Mouse (Mus musculus) hindbrain, embryonic 11.5 days (tissue): ENCODE results near the gene Nudt8. TPM values are rescaled to one million over a fixed set of nuclear protein-coding genes. Genes with fewer than 3 reads are reported as not detected.

Source experiments
- ATAC-seq: fragments of 200-750 bp; cut with Nextera tagmentation; 2 replicates; pipeline ENCODE4 v1.8.0; 2017; ENCODE audit warnings: mild to moderate bottlenecking, moderate TSS enrichment, moderate library complexity; ENCODE audit not compliant: low FRiP score
- DNase-seq: peaks from one replicate; pipeline ENCODE4 v3.0.0-alpha.2; 2015; ENCODE audit warnings: low spot score
- H3K27ac ChIP-seq: fragments of 300-500 bp; sonication (generic); 2 replicates; pipeline ENCODE4 v1.5.1; 2014; ENCODE audit warnings: mild to moderate bottlenecking, low read depth, low read length
- H3K27me3 ChIP-seq: fragments of 300-500 bp; sonication (generic); 2 replicates; pipeline ENCODE4 v1.6.1; 2014; ENCODE audit warnings: mild to moderate bottlenecking, low read length, moderate library complexity, mixed read lengths; ENCODE audit not compliant: control insufficient read depth, insufficient read depth
- H3K36me3 ChIP-seq: fragments of 300-500 bp; sonication (generic); 2 replicates; pipeline ENCODE4 v1.6.1; 2014; ENCODE audit warnings: mild to moderate bottlenecking, low read length, moderate library complexity, mixed read lengths; ENCODE audit not compliant: control insufficient read depth, insufficient read depth
- H3K4me1 ChIP-seq: fragments of 300-500 bp; sonication (generic); replicated peaks from 2 replicates; pipeline ENCODE4 v1.6.1; 2014; ENCODE audit warnings: low read length, mixed read lengths; ENCODE audit not compliant: control insufficient read depth, insufficient read depth
- H3K4me2 ChIP-seq: fragments of 300-500 bp; sonication (generic); replicated peaks from 2 replicates; pipeline ENCODE4 v1.6.1; 2014; ENCODE audit warnings: mild to moderate bottlenecking, low read depth, low read length
- H3K4me3 ChIP-seq: fragments of 300-500 bp; sonication (generic); 2 replicates; pipeline ENCODE4 v1.5.1; 2014; ENCODE audit warnings: low read depth, low read length
- H3K9ac ChIP-seq: fragments of 300-500 bp; sonication (generic); 2 replicates; pipeline ENCODE4 v1.6.1; 2014; ENCODE audit warnings: low read depth, low read length
- H3K9me3 ChIP-seq: fragments of 300-500 bp; sonication (generic); 2 replicates; pipeline ENCODE4 v1.6.1; 2016; ENCODE audit warnings: low read length; ENCODE audit not compliant: control insufficient read depth
- WGBS: fragments of 180-500 bp; shearing (Covaris S2); extraction: QIAGEN DNeasy Blood & Tissue Kit; methylation state at CpG from one replicate; pipeline ENCODE4 v1.1.7; 2014; 5-methylcytosine and 5-hydroxymethylcytosine counted together
- polyA plus RNA-seq: library from polyadenylated mRNA; unstranded; fragments of >200 nt; fragmentation: Nextera tagmentation; extraction: Ambion mirVana; gene quantifications from 2 replicates; pipeline ENCODE4 v1.2.1, GENCODE M21; 2014

Gene Nudt8
- polyA plus RNA-seq, 1 experiment from 2014 or later: 19.5 TPM

GRCm38 (mm10) chr19:3980917-3981316 is 19.5 kb upstream of the Nudt8 start:
- Histone ChIP-seq H3K9ac (no peak overlapping the region), H3K4me1 (peaks cover 11% of the 10 kb centered on the region), H3K27me3 (no peaks in the 10 kb centered on the region), H3K9me3 (no peaks in the 10 kb centered on the region), H3K36me3 (no peaks in the 10 kb centered on the region), H3K27ac (no peak overlapping the region), H3K4me3 (no peak overlapping the region), H3K4me2 (no peak overlapping the region)
- DNase-seq (no peak), ATAC-seq (no peak)
- 74% methylated on average over 9 of the region's 9 CpGs for WGBS

- no peak for ATAC-seq
- Histone ChIP-seq H3K27ac (peak overlapping the region; percentile 2; the same call in 1 of the 2 replicates), H3K9me3 (no peaks in the 10 kb centered on the region), H3K4me3 (no peak overlapping the region), H3K27me3 (no peaks in the 10 kb centered on the region), H3K4me1 (peaks cover 11% of the 10 kb centered on the region), H3K4me2 (no peak overlapping the region), H3K9ac (no peak overlapping the region), H3K36me3 (no peaks in the 10 kb centered on the region)
- peak; percentile 36 for DNase-seq
- WGBS: 20% methylated on average over 9 of the region's 9 CpGs
Measured at GRCm38 (mm10) chr19:3983527-3984200, 16.7 kb upstream of the Nudt8 start.

- 17% methylated on average over 8 of the region's 8 CpGs for WGBS
- no peak overlapping the region for H3K4me2 ChIP-seq
- H3K9ac ChIP-seq: no peak overlapping the region
- no peaks in the 10 kb centered on the region for H3K27me3 ChIP-seq
- H3K27ac ChIP-seq: peak overlapping the region; percentile 58; the same call in 1 of the 2 replicates
- peaks cover 11% of the 10 kb centered on the region for H3K4me1 ChIP-seq
- DNase-seq (peak; percentile 57), ATAC-seq (peak; percentile 42; the same call in 1 of the 2 replicates)
- H3K4me3 ChIP-seq: no peak overlapping the region
- no peaks in the 10 kb centered on the region for H3K36me3 ChIP-seq
- H3K9me3 ChIP-seq: no peaks in the 10 kb centered on the region
Measured at GRCm38 (mm10) chr19:3985261-3985681, 15.1 kb upstream of the Nudt8 start.

- no peak within 1 kb of the TSS for H3K4me3 ChIP-seq
- H3K27ac ChIP-seq: no peak within 1 kb of the TSS
- H3K9ac ChIP-seq: no peak within 1 kb of the TSS
- ATAC-seq: no peak
- 27% methylated on average over 8 of the region's 8 CpGs for WGBS
- no peaks in the 10 kb centered on the region for H3K36me3 ChIP-seq
- peaks cover 11% of the 10 kb centered on the region for H3K4me1 ChIP-seq
- no peak within 1 kb of the TSS; the same call in 1 of the 2 replicates for H3K4me2 ChIP-seq
- H3K9me3 ChIP-seq: no peaks in the 10 kb centered on the region
- no peaks in the 10 kb centered on the region for H3K27me3 ChIP-seq
- no peak for DNase-seq
Measured at GRCm38 (mm10) chr19:3986334-3986733, 14.0 kb upstream of the Nudt8 start, which contains the start of gene Acy3. Gene Acy3 (plus strand): TSS chr19:3986570.

DNA sequence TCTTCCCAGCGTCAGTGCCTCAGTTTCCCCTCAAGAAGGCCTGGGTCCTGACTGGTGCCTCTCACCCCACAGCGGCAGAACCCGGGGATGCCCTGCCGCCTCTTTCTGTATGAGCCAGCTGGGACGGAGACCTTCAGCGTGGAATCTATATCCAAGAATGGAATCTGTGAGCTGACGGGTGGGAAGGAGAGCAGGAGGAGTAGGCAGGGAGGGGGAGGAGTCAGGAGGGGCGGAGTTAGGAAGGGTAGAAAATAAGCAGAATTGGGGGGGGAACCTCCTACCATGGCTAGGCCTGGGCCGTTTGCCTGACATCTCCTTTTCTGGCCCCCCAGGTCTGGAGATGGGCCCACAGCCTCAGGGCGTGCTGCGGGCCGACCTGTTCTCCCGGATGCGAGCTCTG is 12.3 kb upstream of the Nudt8 start:
- WGBS: 88% methylated on average over 14 of the region's 14 CpGs
- no peaks in the 10 kb centered on the region for H3K9me3 ChIP-seq
- no peak for DNase-seq

DNA sequence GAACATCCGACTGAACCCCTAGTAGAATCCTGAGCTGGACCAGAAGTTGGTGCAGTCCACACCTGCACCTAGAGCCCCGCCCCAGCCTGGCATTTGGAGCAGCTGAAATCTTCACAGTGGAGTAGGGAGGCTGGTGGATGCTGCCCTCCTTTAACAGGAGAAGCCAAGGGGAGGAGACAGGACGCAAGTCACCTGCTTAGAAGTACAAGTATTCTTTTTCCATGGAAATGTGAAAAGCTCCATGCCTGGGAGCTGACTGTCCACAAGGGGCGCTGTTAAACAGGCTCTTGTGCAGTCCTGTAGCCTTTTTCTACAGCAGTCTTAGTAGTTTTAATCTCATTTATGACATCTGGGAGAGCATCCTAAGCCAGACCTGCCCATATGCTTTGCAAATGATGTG is 11.6 kb upstream of the Nudt8 start:
- no peaks in the 10 kb centered on the region for H3K27me3 ChIP-seq
- no peaks in the 10 kb centered on the region for H3K9me3 ChIP-seq
- no peaks in the 10 kb centered on the region for H3K36me3 ChIP-seq
- DNase-seq (no peak), ATAC-seq (no peak)
- no peak overlapping the region for H3K4me3 ChIP-seq
- H3K4me1 ChIP-seq: peaks cover 11% of the 10 kb centered on the region
- H3K4me2 ChIP-seq: no peak overlapping the region
- 89% methylated on average over 4 of the region's 4 CpGs for WGBS
- no peak overlapping the region for H3K27ac ChIP-seq
- no peak overlapping the region for H3K9ac ChIP-seq

More for the DNA sequence above, 12.3 kb upstream of the Nudt8 start:
- ATAC-seq: no peak
- no peaks in the 10 kb centered on the region for H3K27me3 ChIP-seq
- H3K9ac ChIP-seq: no peak overlapping the region
- no peak overlapping the region for H3K27ac ChIP-seq
- no peak overlapping the region for H3K4me2 ChIP-seq
- H3K4me1 ChIP-seq: peaks cover 11% of the 10 kb centered on the region
- no peak overlapping the region for H3K4me3 ChIP-seq
- H3K36me3 ChIP-seq: no peaks in the 10 kb centered on the region

DNA sequence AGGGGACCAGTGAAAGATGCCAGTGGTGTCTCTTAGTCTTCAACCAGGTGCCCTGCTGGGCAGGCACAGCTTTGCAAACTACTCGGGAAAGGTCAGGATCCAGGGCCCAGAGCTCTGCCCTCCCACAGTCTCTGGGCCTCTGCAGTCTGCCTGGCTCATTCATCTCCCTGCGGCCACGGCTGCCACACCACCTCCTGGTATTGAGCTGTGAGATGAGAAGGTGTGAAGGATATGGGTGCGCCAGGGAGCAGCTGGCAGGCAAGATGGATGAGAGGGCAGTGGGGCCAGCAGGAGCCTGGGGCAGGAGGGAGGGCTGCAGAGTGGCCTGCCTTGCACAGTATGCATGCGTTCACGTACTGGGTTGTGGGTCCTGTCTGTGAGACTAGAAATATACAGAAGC is 9.6 kb upstream of the Nudt8 start:
- no peaks in the 10 kb centered on the region for H3K36me3 ChIP-seq
- ATAC-seq: peak; percentile 49; the same call in 1 of the 2 replicates
- no peaks in the 10 kb centered on the region for H3K9me3 ChIP-seq
- H3K4me1 ChIP-seq: no peaks in the 10 kb centered on the region; the same call in 1 of the 2 replicates
- WGBS: 37% methylated on average over 6 of the region's 6 CpGs
- H3K27ac ChIP-seq: no peak overlapping the region
- H3K4me3 ChIP-seq: no peak overlapping the region
- no peak overlapping the region for H3K4me2 ChIP-seq
- no peak for DNase-seq
- H3K27me3 ChIP-seq: no peaks in the 10 kb centered on the region
- H3K9ac ChIP-seq: no peak overlapping the region

DNA sequence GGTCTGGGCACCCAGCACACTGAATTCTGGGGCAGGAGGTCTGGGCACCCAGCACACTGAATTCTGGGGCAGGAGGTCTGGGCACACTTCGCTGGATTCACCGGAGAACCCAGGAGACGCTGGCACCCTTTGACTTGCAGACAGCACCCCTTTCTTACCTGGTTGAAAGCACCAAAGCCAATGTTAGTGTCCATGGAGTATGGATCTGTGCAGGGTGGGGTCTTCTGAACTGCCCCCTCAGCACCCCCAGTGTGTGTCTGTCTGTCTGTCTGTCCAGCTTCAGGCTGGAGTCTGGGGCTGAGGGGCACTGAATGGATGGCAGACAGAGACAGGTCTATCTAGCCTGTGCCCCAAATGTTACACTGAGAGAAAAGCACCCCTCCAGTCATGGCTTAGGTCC is 8.8 kb upstream of the Nudt8 start:
- Histone ChIP-seq H3K4me2 (no peak overlapping the region), H3K4me3 (no peak overlapping the region), H3K9ac (no peak overlapping the region), H3K27ac (no peak overlapping the region), H3K27me3 (no peaks in the 10 kb centered on the region), H3K9me3 (no peaks in the 10 kb centered on the region), H3K36me3 (no peaks in the 10 kb centered on the region), H3K4me1 (no peaks in the 10 kb centered on the region)
- 96% methylated on average over 3 of the region's 3 CpGs for WGBS
- ATAC-seq (no peak), DNase-seq (no peak)

- no peaks in the 10 kb centered on the region for H3K36me3 ChIP-seq
- WGBS: 84% methylated on average over 3 of the region's 3 CpGs
- ATAC-seq (no peak), DNase-seq (no peak)
- no peak overlapping the region for H3K4me2 ChIP-seq
- no peak overlapping the region for H3K27ac ChIP-seq
- H3K27me3 ChIP-seq: no peaks in the 10 kb centered on the region
- H3K9ac ChIP-seq: no peak overlapping the region
- no peaks in the 10 kb centered on the region for H3K4me1 ChIP-seq
- no peak overlapping the region for H3K4me3 ChIP-seq
- no peaks in the 10 kb centered on the region for H3K9me3 ChIP-seq
Measured at GRCm38 (mm10) chr19:3991966-3992365, 8.4 kb upstream of the Nudt8 start.
